Mouse (Mus musculus): ENCODE data around the gene Gm4307. TPM values are rescaled to one million over a fixed set of nuclear protein-coding genes. Genes with fewer than 3 reads are reported as not detected.
"Not testable (repeated sequence)": the region's sequence is repeated elsewhere in the genome, so short reads cannot be mapped to it uniquely, and the experiment has no call there.

Gene Gm4307
- not detected for polyA plus RNA-seq (2017; shearing (Covaris generic))

DNA sequence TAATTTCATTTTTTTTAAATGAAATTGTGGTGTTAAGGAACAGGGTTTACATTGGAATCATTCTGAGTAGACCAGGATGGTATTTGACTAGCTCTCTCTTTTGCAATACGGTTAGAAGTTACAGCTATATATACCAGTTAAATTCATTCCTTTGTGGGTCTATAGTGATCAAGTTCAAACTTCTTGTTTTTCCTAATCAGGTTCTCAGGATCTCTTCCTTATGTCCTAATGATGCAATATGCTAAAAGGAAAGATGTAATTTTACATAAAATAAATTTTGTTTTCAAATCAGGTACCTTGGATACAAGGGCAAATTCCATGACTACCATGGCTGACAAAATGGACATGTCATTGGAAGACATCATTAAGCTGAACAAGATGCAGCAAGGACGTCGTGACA lies at the start of gene Gm4307:
TSS of gene Gm4307 (plus strand) at position 301 of the 400 bp plus-strand sequence.
- ATAC-seq: not testable (repeated sequence)

DNA sequence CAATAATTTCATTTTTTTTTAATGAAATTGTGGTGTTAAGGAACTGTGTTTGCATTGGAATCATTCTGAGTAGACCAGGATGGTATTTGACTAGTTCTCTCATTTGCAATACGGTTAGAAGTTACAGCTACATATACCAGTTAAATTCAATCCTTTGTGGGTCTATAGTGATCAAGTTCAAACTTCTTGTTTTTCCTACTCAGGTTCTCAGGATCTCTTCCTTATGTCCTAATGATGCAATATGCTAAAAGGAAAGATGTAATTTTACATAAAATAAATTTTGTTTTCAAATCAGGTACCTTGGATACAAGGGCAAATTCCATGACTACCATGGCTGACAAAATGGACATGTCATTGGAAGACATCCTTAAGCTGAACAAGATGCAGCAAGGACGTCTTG lies 25.8 kb upstream of the Gm4307 start, which contains the start of gene Gm4301:
TSS of gene Gm4301 (plus strand) at position 301 of the 400 bp plus-strand sequence.
- not testable (repeated sequence) for ATAC-seq

DNA sequence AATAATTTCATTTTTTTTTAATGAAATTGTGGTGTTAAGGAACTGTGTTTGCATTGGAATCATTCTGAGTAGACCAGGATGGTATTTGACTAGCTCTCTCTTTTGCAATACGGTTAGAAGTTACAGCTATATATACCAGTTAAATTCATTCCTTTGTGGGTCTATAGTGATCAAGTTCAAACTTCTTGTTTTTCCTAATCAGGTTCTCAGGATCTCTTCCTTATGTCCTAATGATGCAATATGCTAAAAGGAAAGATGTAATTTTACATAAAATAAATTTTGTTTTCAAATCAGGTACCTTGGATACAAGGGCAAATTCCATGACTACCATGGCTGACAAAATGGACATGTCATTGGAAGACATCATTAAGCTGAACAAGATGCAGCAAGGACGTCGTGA lies 20.6 kb upstream of the Gm4307 start, which contains the start of gene Gm4302:
TSS of gene Gm4302 (plus strand) at position 301 of the 400 bp plus-strand sequence.
- not testable (repeated sequence) for ATAC-seq

DNA sequence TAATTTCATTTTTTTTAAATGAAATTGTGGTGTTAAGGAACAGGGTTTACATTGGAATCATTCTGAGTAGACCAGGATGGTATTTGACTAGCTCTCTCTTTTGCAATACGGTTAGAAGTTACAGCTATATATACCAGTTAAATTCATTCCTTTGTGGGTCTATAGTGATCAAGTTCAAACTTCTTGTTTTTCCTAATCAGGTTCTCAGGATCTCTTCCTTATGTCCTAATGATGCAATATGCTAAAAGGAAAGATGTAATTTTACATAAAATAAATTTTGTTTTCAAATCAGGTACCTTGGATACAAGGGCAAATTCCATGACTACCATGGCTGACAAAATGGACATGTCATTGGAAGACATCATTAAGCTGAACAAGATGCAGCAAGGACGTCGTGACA lies 15.5 kb upstream of the Gm4307 start, which contains the start of gene Gm4303:
TSS of gene Gm4303 (plus strand) at position 301 of the 400 bp plus-strand sequence.
- not testable (repeated sequence) for ATAC-seq

DNA sequence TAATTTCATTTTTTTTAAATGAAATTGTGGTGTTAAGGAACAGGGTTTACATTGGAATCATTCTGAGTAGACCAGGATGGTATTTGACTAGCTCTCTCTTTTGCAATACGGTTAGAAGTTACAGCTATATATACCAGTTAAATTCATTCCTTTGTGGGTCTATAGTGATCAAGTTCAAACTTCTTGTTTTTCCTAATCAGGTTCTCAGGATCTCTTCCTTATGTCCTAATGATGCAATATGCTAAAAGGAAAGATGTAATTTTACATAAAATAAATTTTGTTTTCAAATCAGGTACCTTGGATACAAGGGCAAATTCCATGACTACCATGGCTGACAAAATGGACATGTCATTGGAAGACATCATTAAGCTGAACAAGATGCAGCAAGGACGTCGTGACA lies 10.3 kb upstream of the Gm4307 start, which contains the start of gene Gm4305:
TSS of gene Gm4305 (plus strand) at position 301 of the 400 bp plus-strand sequence.
- ATAC-seq: not testable (repeated sequence)

DNA sequence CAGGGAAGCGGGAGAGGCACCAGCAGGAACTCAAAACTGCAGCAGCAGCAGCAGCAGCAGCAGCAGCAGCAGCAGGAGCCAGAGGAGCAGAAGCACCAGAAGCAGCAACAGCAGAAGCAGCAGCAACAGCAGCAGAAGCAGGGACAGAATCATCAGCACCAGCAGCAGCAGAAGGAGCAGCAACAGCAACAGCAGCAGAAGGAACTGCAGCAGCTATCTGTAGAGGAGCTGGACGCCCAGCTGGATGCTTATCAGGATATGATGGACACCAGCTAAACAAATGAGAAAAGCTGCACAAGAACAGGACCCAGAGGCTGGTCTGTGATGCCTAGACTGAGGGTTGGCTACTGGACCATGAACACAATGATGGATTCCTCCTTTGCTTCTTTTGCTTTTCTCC lies 4.3 kb upstream of the Gm4307 start:
- not testable (repeated sequence) for ATAC-seq

DNA sequence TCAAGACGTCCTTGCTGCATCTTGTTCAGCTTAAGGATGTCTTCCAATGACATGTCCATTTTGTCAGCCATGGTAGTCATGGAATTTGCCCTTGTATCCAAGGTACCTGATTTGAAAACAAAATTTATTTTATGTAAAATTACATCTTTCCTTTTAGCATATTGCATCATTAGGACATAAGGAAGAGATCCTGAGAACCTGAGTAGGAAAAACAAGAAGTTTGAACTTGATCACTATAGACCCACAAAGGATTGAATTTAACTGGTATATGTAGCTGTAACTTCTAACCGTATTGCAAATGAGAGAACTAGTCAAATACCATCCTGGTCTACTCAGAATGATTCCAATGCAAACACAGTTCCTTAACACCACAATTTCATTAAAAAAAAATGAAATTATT lies 21.3 kb downstream of the Gm4307 start, which contains the start of gene Gm4312:
TSS of gene Gm4312 (minus strand) at position 101 of the 400 bp plus-strand sequence.
- not testable (repeated sequence) for ATAC-seq

DNA sequence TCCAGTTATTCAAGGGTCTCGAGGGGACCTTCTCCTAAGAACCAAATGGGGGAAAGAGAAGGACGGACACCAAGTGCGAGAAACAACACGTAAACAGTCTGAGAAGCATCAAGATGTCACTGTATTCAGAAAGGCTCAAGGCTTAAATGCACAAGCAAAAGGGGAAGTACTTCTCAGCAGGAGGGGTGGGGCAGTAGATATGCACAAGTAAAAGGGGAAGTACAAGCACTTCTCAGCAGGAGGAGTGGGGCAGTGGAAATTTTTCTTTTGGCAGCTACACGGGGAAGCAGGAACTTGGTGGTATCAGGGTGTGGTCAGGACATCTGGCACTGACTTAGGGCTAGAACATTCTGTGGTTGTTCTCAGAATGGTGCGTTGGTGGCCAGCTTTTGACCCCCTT lies 41.2 kb downstream of the Gm4307 start:
- not testable (repeated sequence) for ATAC-seq

Other genes starting within 250 kb of the Gm4307 start
- not detected for gene Gm4301, start 25.7 kb upstream of the Gm4307 start, polyA plus RNA-seq (2017; shearing (Covaris generic))
- not detected for gene Gm4302, start 20.5 kb upstream of the Gm4307 start, polyA plus RNA-seq (2017; shearing (Covaris generic))
- not detected for gene Gm4303, start 15.4 kb upstream of the Gm4307 start, polyA plus RNA-seq (2017; shearing (Covaris generic))
- gene Gm4305, start 10.2 kb upstream of the Gm4307 start, polyA plus RNA-seq (2017; shearing (Covaris generic)): not detected
- gene Gm4312, start 21.2 kb downstream of the Gm4307 start, polyA plus RNA-seq (2017; shearing (Covaris generic)): not detected
- gene Tmtc3, start 126.0 kb downstream of the Gm4307 start, polyA plus RNA-seq (2017; shearing (Covaris generic)): 1 to 10 TPM; 1.7 to 3.1 (median 1.9) TPM
- 1 to 10 TPM; 4.2 to 7.5 (median 6.6) TPM for gene Cep290, start 126.2 kb downstream of the Gm4307 start, polyA plus RNA-seq (2017; shearing (Covaris generic))
- 10 to 100 TPM in 2 of 3 experiments, 1 to 10 TPM in 1; 9.9 to 13.7 (median 10.8) TPM for gene 4930430F08Rik, start 229.1 kb downstream of the Gm4307 start, polyA plus RNA-seq (2017; shearing (Covaris generic))
- not detected for gene 1700017N19Rik, start 229.1 kb downstream of the Gm4307 start, polyA plus RNA-seq (2017; shearing (Covaris generic))

Data from inflammation-experienced regulatory T-cells, adult 6 months (primary cell).